Mouse (Mus musculus) ES-E14 (cell line): ENCODE measurements around the gene Usp7. TPM values are rescaled to one million over a fixed set of nuclear protein-coding genes. Genes with fewer than 3 reads are reported as not detected.
"Not testable (repeated sequence)": the region's sequence is repeated elsewhere in the genome, so short reads cannot be mapped to it uniquely, and the experiment has no call there.

Experiments
- DNase-seq: peaks from one replicate; pipeline ENCODE4 v3.0.0-alpha.2; 2013; ENCODE audit warnings: low read depth, low spot score
- H3K27ac ChIP-seq: 2 replicates; pipeline ENCODE4 v1.5.1; 2012; ENCODE audit warnings: low read depth, mild to moderate bottlenecking, low read length, moderate library complexity, mixed read lengths; ENCODE audit not compliant: poor library complexity, insufficient read depth, severe bottlenecking
- H3K36me3 ChIP-seq: 2 replicates; pipeline ENCODE4 v1.6.1; 2012; ENCODE audit warnings: mild to moderate bottlenecking, low read length, moderate library complexity, mixed read lengths; ENCODE audit not compliant: control insufficient read depth, poor library complexity, insufficient read depth, severe bottlenecking
- H3K4me1 ChIP-seq, 2 experiments: fragments of 150-350 bp in 1 of 2; sonication (generic) in 1 of 2; 2 replicates each; pipeline ENCODE4 v1.6.1; 2012; ENCODE audit warnings: low read length in 2 of 2, mild to moderate bottlenecking in 1 of 2, mixed read lengths in 1 of 2; ENCODE audit not compliant: control insufficient read depth in 2 of 2, insufficient read depth in 2 of 2, poor library complexity in 1 of 2
- H3K4me3 ChIP-seq, 2 experiments: fragments of 150-350 bp in 1 of 2; sonication (generic) in 1 of 2; 2 replicates each; pipeline ENCODE4 v1.5.1; 2012; ENCODE audit warnings: low read length in 2 of 2, low read depth in 1 of 2, mild to moderate bottlenecking in 1 of 2, mixed read lengths in 1 of 2; ENCODE audit not compliant: insufficient read depth in 1 of 2, poor library complexity in 1 of 2, severe bottlenecking in 1 of 2
- H3K9ac ChIP-seq: 2 replicates; pipeline ENCODE4 v1.6.1; 2012; ENCODE audit warnings: low read depth, mild to moderate bottlenecking, low read length, mixed read lengths; ENCODE audit not compliant: poor library complexity, insufficient read depth, severe bottlenecking
- H3K9me3 ChIP-seq: fragments of 150-350 bp; sonication (generic); 2 replicates; pipeline ENCODE4 v1.6.1; 2012; ENCODE audit warnings: low read depth, mild to moderate bottlenecking, low read length; ENCODE audit not compliant: control insufficient read depth, insufficient read depth
- CHD2 ChIP-seq: IDR thresholded peaks from 2 replicates; pipeline ENCODE4 v1.6.1; 2014; ENCODE audit warnings: mild to moderate bottlenecking, low read depth, low read length, inconsistent platforms
- HCFC1 ChIP-seq: IDR thresholded peaks from 2 replicates; pipeline ENCODE4 v1.6.1; 2012; ENCODE audit warnings: low read length, inconsistent platforms, borderline replicate concordance; ENCODE audit not compliant: insufficient read depth
- MAFK ChIP-seq: IDR thresholded peaks from 2 replicates; pipeline ENCODE4 v1.6.1; 2014; ENCODE audit warnings: mild to moderate bottlenecking, low read depth, low read length, inconsistent platforms; ENCODE audit not compliant: insufficient read depth
- ZC3H11A ChIP-seq: IDR thresholded peaks from 2 replicates; pipeline ENCODE4 v1.6.1; 2012; ENCODE audit warnings: low read depth, mild to moderate bottlenecking, inconsistent platforms, low read length, borderline replicate concordance
- ZNF384 ChIP-seq: IDR thresholded peaks from 2 replicates; pipeline ENCODE4 v1.6.1; 2012; ENCODE audit warnings: low read depth, low read length, inconsistent platforms
- in situ Hi-C, 2 experiments: fragments of 600-800 bp; cut with MboI; formaldehyde crosslinking; loops; one replicate each; pipeline ENCODE4 v1.15.1; 2025; ENCODE audit warnings: low sequenced_read_pairs in 2 of 2, inconsistent platforms in 1 of 2; ENCODE audit not compliant: unreplicated experiment in 2 of 2
- total RNA-seq: library from RNA; depleted of rRNA; stranded (reverse); fragments of 300-350 nt; gene quantifications from 2 replicates; pipeline ENCODE4 v1.2.3, GENCODE M21; 2012

The Usp7 gene
- total RNA-seq, 1 experiment: 242 TPM

DNA sequence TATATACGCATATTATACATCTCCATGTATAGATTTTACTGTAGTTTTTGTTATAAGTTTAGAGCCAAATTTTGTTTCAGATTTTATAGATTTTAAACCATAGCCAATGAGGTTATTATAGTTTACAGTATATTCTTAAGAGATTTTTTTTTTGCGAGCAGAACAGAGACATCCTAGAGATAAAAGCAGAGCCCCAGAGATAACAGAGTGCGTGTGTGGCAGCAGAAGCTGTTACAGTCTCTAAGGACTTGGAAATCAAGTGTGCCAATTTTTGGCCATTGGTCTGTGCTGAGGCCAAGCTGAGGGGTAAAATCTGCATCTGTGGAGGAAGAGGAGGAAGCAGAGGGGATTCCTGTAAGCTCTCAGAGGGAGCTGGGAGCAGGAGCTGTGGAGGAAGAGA, 11.9 kb downstream of the Usp7 start:
- TF ChIP-seq CHD2 (no peak), HCFC1 (no peak), MAFK (no peak), ZNF384 (no peak), ZC3H11A (no peak)
- H3K9me3 ChIP-seq: no peaks in the 10 kb centered on the region
- peaks cover 11 to 14% of the 10 kb centered on the region in 2 experiments; a peak in 3 of 4 replicates for H3K4me1 ChIP-seq
- in situ Hi-C loops: no loop called here
- peak overlapping the region; percentile 70; the same call in 1 of the 2 replicates for H3K9ac ChIP-seq
- H3K4me3 ChIP-seq: peak overlapping the region in 1 of 2 experiments; percentile 41; a peak in 2 of 4 replicates
- H3K27ac ChIP-seq: peak overlapping the region; percentile 38
- peaks cover 13% of the 10 kb centered on the region for H3K36me3 ChIP-seq
- no peak for DNase-seq

DNA sequence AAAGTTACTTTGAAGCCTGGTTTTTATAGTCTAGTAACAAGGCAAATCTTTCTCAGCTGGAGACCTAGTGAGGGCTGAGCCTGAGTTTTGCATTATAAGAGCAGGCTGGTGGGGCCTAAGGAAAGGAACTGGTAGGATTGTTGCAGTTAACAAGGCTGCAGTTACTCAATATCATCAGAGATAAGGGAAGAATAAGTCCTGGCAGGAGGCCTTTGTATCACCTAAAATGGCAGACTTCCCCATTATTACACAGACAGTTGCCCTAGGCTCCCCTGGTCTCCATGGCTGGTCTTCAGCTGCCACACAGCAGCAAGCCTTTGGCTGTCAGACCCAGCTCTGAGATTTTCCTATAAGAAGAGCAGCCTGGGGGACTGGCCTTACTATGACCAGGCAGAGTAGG, 13.4 kb downstream of the Usp7 start:
- in situ Hi-C loops: no loop called here
- Histone ChIP-seq H3K27ac (peak overlapping the region; percentile 97), H3K4me1 (peaks cover 14 to 21% of the 10 kb centered on the region in 2 experiments; a peak in 3 of 4 replicates), H3K4me3 (no peak overlapping the region), H3K9me3 (no peaks in the 10 kb centered on the region), H3K9ac (no peak overlapping the region), H3K36me3 (peaks cover 15% of the 10 kb centered on the region)
- no peak for TF ChIP-seq CHD2
- no peak for TF ChIP-seq MAFK
- no peak for TF ChIP-seq ZNF384
- no peak for TF ChIP-seq HCFC1
- no peak for TF ChIP-seq ZC3H11A
- DNase-seq: peak; percentile 76

DNA sequence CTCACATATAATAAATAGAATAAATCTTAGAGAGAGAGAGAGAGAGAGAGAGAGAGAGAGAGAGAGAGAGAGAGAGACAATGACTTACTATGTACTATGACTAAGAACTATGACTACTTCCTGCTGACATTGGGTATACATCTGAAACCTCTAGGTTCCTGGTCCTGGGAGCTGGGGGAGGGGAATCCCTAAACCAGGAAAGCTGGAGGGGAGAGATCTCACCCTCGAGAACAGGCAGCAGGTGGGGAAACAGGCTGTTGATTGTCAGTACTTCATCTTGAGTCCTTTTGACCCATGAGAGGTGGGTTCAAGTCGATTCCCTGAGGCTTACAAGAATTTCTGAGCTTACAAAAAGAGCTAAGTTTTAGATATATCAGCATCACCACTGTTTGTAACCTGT, 14.9 kb downstream of the Usp7 start:
- no peaks in the 10 kb centered on the region for H3K9me3 ChIP-seq
- no peak for DNase-seq
- TF ChIP-seq HCFC1 (no peak), MAFK (no peak)
- peaks cover 18 to 22% of the 10 kb centered on the region in 2 experiments for H3K4me1 ChIP-seq
- H3K27ac ChIP-seq: peak overlapping the region; percentile 97; the same call in 1 of the 2 replicates
- no peak overlapping the region for H3K9ac ChIP-seq
- in situ Hi-C loops: no loop called here
- peaks cover 15% of the 10 kb centered on the region for H3K36me3 ChIP-seq
- no peak overlapping the region for H3K4me3 ChIP-seq

- DNase-seq: no peak
- H3K4me1 ChIP-seq: peaks cover 18 to 25% of the 10 kb centered on the region in 2 experiments
- H3K9me3 ChIP-seq: no peaks in the 10 kb centered on the region
- H3K4me3 ChIP-seq: peak overlapping the region in 1 of 2 experiments; percentile 2; a peak in 1 of 4 replicates
- peaks cover 15% of the 10 kb centered on the region for H3K36me3 ChIP-seq
- H3K9ac ChIP-seq: peak overlapping the region; percentile 39; the same call in 1 of the 2 replicates
- no peak for TF ChIP-seq CHD2
- TF ChIP-seq HCFC1: no peak
- no peak for TF ChIP-seq ZNF384
- no peak for TF ChIP-seq ZC3H11A
- TF ChIP-seq MAFK: no peak
- in situ Hi-C loops: no loop called here
- peak overlapping the region; percentile 97 for H3K27ac ChIP-seq
Measured at GRCm38 (mm10) chr16:8776634-8777033, 15.5 kb downstream of the Usp7 start.

GRCm38 (mm10) chr16:8771086-8771485, 21.0 kb downstream of the Usp7 start:
- H3K9ac ChIP-seq: peak overlapping the region; percentile 72
- peaks cover 19% of the 10 kb centered on the region; the same call in 1 of the 2 replicates for H3K36me3 ChIP-seq
- TF ChIP-seq MAFK: no peak
- TF ChIP-seq CHD2: no peak
- no peak for TF ChIP-seq ZC3H11A
- no peak for TF ChIP-seq ZNF384
- TF ChIP-seq HCFC1: no peak
- no peaks in the 10 kb centered on the region for H3K9me3 ChIP-seq
- in situ Hi-C loops: no loop called here
- DNase-seq: no peak
- peaks cover 22 to 35% of the 10 kb centered on the region in 2 experiments for H3K4me1 ChIP-seq
- peak overlapping the region; percentile 89 for H3K27ac ChIP-seq
- H3K4me3 ChIP-seq: peak overlapping the region; percentile 53 to 67

DNA sequence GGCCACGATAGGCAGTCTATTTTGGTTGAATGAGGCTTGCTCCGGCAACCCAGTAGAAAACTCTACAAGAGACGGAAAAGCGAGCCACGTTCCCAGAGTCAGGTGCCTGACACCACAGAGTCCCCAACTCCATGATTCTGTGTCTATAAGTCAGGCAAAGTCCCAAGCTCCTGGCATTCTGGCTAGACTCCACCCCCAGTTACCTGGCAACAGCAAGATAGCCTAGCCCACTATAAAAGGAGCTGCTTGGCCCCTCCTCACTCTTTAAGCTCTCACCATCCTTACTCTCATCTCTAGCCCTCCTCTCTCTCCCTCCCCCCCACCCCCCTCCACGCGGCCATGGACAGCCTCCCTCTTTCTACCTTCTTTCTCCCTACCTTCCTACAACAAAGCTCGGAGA, 21.8 kb downstream of the Usp7 start:
- Histone ChIP-seq H3K27ac (peak overlapping the region; percentile 89), H3K4me3 (peak overlapping the region; percentile 53 to 67), H3K36me3 (peaks cover 15% of the 10 kb centered on the region; the same call in 1 of the 2 replicates), H3K4me1 (peaks cover 24 to 35% of the 10 kb centered on the region in 2 experiments), H3K9ac (peak overlapping the region; percentile 72)
- peak; percentile 72 for DNase-seq
- in situ Hi-C loops, H3K9me3 ChIP-seq: not testable (repeated sequence)
